Mouse (Mus musculus) CH12.LX (cell line): ENCODE measurements around the gene Arsa.

Source experiments
- BHLHE40 ChIP-seq: IDR thresholded peaks from 2 replicates; pipeline ENCODE4 v1.6.1; 2011; ENCODE audit warnings: mild to moderate bottlenecking, low read depth, low read length, improper control_type of control experiment
- CHD2 ChIP-seq: IDR thresholded peaks from 2 replicates; pipeline ENCODE4 v1.6.1; 2011; ENCODE audit warnings: low read length, improper control_type of control experiment
- CTCF ChIP-seq, 2 experiments: IDR thresholded peaks in 1 of 2; conservative IDR thresholded peaks in 1 of 2; 2 replicates each; pipeline ENCODE4 v1.5.1; 2011 to 2012; ENCODE audit warnings: low read depth in 2 of 2, low read length in 2 of 2, improper control_type of control experiment in 1 of 2, inconsistent platforms in 1 of 2, mild to moderate bottlenecking in 1 of 2, moderate library complexity in 1 of 2
- EP300 ChIP-seq: IDR thresholded peaks from 2 replicates; pipeline ENCODE4 v1.6.1; 2011; ENCODE audit warnings: low read length, improper control_type of control experiment
- ETS1 ChIP-seq: conservative IDR thresholded peaks from 2 replicates; pipeline ENCODE4 v1.6.1; 2012; ENCODE audit warnings: low read depth, mild to moderate bottlenecking, inconsistent platforms, low read length, improper control_type of control experiment, moderate library complexity
- HCFC1 ChIP-seq: IDR thresholded peaks from 2 replicates; pipeline ENCODE4 v1.6.1; 2012; ENCODE audit warnings: low read depth, mild to moderate bottlenecking, inconsistent platforms, low read length, improper control_type of control experiment
- JUND ChIP-seq: conservative IDR thresholded peaks from 2 replicates; pipeline ENCODE4 v1.6.1; 2011; ENCODE audit warnings: low read depth, low read length, improper control_type of control experiment
- MXI1 ChIP-seq: IDR thresholded peaks from 2 replicates; pipeline ENCODE4 v1.6.1; 2011; ENCODE audit warnings: mild to moderate bottlenecking, low read depth, low read length, improper control_type of control experiment
- NRF1 ChIP-seq: IDR thresholded peaks from 2 replicates; pipeline ENCODE4 v1.6.1; 2014; ENCODE audit warnings: low read depth, mild to moderate bottlenecking, inconsistent platforms, low read length, improper control_type of control experiment, moderate library complexity
- POLR2A ChIP-seq: IDR thresholded peaks from 2 replicates; pipeline ENCODE4 v1.6.1; 2011; ENCODE audit warnings: low read depth, mild to moderate bottlenecking, improper control_type of control experiment, low read length
- POLR2AphosphoS2 ChIP-seq: IDR thresholded peaks from 2 replicates; pipeline ENCODE4 v1.6.1; 2011; ENCODE audit warnings: low read depth, low read length, improper control_type of control experiment
- RCOR1 ChIP-seq: conservative IDR thresholded peaks from 2 replicates; pipeline ENCODE4 v1.6.1; 2012; ENCODE audit warnings: low read depth, mild to moderate bottlenecking, inconsistent platforms, low read length, improper control_type of control experiment
- TCF12 ChIP-seq: IDR thresholded peaks from 2 replicates; pipeline ENCODE4 v1.6.1; 2014; ENCODE audit warnings: low read depth, mild to moderate bottlenecking, inconsistent platforms, low read length, improper control_type of control experiment
- ZNF384 ChIP-seq: IDR thresholded peaks from 2 replicates; pipeline ENCODE4 v1.6.1; 2012; ENCODE audit warnings: low read depth, low read length, improper control_type of control experiment, inconsistent platforms

DNA sequence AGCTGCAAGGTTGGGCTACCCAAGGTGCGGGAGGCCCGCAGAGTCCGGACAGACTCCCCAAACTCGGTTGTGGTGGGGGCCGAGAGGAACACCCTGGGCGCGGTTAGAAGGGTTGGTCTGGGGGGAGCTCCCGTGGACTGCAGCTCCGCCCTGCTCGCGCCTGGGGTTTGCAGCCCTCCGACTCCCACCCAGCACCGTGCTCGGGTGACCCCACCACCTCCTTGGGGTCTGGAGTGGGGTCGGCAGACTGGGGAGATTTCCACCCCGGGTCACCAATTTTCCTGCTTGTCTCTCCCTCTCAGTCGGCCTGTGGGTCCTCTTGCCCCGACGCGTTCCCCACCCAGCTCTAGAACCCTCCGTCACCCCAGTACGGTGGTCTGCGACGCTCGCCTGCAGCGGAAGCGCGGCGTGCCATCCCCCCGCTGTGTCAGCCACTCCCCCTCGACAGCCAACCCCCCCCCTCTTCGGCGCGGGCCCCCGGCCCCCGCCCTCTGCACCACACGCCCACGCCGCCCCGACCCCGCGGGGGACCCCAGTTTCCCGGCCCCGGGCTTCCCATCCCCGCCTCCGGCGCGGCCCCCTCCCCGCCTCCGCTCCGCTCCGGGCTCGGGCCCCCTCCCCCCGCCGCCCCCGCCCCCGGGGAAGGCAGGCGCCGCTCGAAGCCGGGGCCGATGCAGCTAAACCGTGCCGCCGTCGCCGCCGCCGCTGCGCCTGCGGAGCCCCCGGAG, 21.9 kb upstream of the Arsa start, which contains the start of gene Shank3:
- no peak for TF ChIP-seq CHD2
- no peak for TF ChIP-seq POLR2A
- TF ChIP-seq ZNF384: no peak
- TF ChIP-seq ETS1: no peak
- TF ChIP-seq EP300: no peak
- TF ChIP-seq CTCF (conservative IDR thresholded peaks at IDR 0.05 in 1 of 2, IDR thresholded peaks at IDR 0.05 in 1 of 2; ENCODE audit: low read depth in 2 of 2, low read length in 2 of 2): no peak
- TF ChIP-seq MXI1: no peak
- TF ChIP-seq BHLHE40: no peak
- TF ChIP-seq HCFC1: no peak
- TF ChIP-seq RCOR1: no peak
- no peak for TF ChIP-seq TCF12
- TF ChIP-seq NRF1: no peak
- no peak for TF ChIP-seq JUND
- TF ChIP-seq POLR2AphosphoS2: no peak
